Mouse (Mus musculus): ENCODE data around the gene Slc25a26.

- TF ChIP-seq CTCF (IDR thresholded peaks at IDR 0.05; ENCODE audit: insufficient read depth, low read depth, low read length) (no peak), POLR2A (IDR thresholded peaks at IDR 0.05; ENCODE audit: insufficient read depth, low read depth, low read length) (no peak)
Observed at GRCm38 (mm10) chr6:94634710-94635109, 134.6 kb downstream of the Slc25a26 start.
